In the genomic region with DNA sequence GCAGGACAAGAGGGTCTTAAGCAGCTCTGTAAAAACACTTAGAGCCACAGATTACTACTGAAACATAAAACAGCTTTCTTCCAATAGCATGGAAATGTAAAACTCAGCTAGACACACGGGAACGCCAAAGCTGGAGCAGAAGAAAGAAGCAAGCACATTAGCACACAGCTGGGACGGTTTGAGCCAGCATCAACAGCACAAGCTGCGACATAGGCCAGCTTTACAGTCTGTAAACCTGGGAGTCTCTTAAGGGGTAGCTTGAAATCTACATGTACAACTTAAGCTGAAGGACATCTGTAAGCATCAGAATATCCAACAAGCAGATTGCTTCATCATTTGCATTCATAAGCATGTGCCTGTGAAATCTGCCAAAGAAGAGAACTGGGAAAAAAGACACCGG, we compare ENCODE assay signal across 16 mouse cellular contexts.
"Had no signal": no experiment of that assay in that cellular context is flagged by ENCODE, and none has a peak within 500 bp of the region (broad histone marks: within the 10 kb centered on the region; RNA-seq: fewer than 3 reads in every experiment).

No protein-coding gene starts in this region.

- H3K27me3 ChIP-seq: kidney, embryonic 15.5 days; liver, embryonic 12.5 days; liver, embryonic 15.5 days; lung, embryonic 15.5 days had no signal

- DNase-seq: kidney, adult 11 months; kidney, adult 8-10 months; kidney, postnatal 10 days; kidney, postnatal 36 days; liver; lung, adult 18-20 months; lung, postnatal 10 days; lung, postnatal 4 days; midbrain, embryonic 14.5 days; thymus, adult 18-20 months; thymus, postnatal 36 days had no signal

- H3K27ac ChIP-seq: kidney, embryonic 15.5 days; liver, embryonic 12.5 days; liver, embryonic 15.5 days; lung, embryonic 15.5 days had no signal

- ATAC-seq: liver, embryonic 12.5 days had no signal

- H3K9ac ChIP-seq: kidney, embryonic 15.5 days; liver, embryonic 12.5 days; liver, embryonic 15.5 days; lung, embryonic 15.5 days had no signal

- H3K4me1 ChIP-seq: liver, embryonic 12.5 days; liver, embryonic 15.5 days had no signal

- H3K36me3 ChIP-seq: kidney, embryonic 15.5 days; liver, embryonic 12.5 days; liver, embryonic 15.5 days; lung, embryonic 15.5 days had no signal

- H3K9me3 ChIP-seq: kidney, embryonic 15.5 days; liver, embryonic 12.5 days; liver, embryonic 15.5 days; lung, embryonic 15.5 days had no signal

- H3K4me3 ChIP-seq: kidney, embryonic 15.5 days; liver, embryonic 12.5 days; liver, embryonic 15.5 days; lung, embryonic 15.5 days had no signal

- H3K4me2 ChIP-seq: kidney, embryonic 15.5 days; liver, embryonic 12.5 days; liver, embryonic 15.5 days; lung, embryonic 15.5 days; midbrain, embryonic 11.5 days had no signal
